Mouse (Mus musculus): Measurements from ENCODE around the gene Myd88.

Gene Myd88

DNA sequence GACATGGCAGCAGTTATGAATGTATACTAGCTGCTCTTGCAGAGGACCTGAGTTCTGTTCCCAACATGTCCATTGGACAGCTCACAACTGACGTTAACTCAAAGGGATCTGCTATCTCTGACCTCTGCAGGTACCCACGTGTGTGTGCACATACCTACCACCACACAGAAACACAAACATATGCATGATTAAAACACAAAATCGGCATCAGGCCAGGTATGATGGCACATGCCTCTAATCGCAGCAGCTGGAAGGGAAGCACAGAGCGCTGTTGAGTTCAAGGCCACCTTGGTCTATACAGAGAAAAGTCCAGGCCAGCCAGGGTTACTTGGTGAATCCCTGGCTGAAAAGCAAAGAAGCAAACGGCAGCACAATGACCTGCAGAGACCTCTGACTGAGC is 43.5 kb downstream of the Myd88 start:
- DNase-seq (ENCODE audit: low spot score), result no peak

DNA sequence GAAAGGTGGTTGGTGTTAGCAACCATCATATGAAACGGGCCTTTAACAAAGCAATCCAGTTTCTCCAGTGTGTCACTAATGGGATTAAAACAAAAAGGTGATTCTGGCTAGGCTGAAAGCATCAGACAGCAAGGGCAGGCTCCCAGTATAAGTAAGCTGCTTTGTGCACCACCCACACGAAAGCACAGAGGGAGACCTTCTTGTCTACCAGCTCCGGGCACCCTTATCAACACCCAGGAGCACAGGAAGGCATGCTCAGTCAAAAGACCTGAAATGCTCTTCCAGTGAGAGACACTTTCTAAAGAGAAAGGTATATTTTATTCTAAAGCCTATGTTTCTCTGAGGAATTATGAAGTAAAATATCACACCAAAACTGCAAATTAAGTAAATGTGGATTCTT is 50.4 kb downstream of the Myd88 start:
- no peak for DNase-seq (ENCODE audit: low spot score)

Measured in embryo, embryonic 10 days (tissue).